Mouse (Mus musculus) liver, adult 2 months (tissue): ENCODE data around the gene Slc50a1. TPM values are rescaled to one million over a fixed set of nuclear protein-coding genes. Genes with fewer than 3 reads are reported as not detected.

Source experiments
- DNase-seq: peaks from one replicate; pipeline ENCODE4 v3.0.0-alpha.2; 2011; ENCODE audit warnings: low read depth, low spot score; ENCODE audit errors: extremely low read depth
- H3K27ac ChIP-seq: fragments of 200-500 bp; replicated peaks from 2 replicates; pipeline ENCODE4 v1.5.1; 2012; ENCODE audit warnings: low read depth, mild to moderate bottlenecking, control low read depth, inconsistent platforms, low read length; ENCODE audit not compliant: insufficient read depth
- H3K27me3 ChIP-seq: fragments of 200-500 bp; 2 replicates; pipeline ENCODE4 v1.6.1; 2012; ENCODE audit warnings: mild to moderate bottlenecking, moderate library complexity, low read length, inconsistent platforms; ENCODE audit not compliant: control insufficient read depth, insufficient read depth
- H3K36me3 ChIP-seq: fragments of 200-500 bp; 2 replicates; pipeline ENCODE4 v1.6.1; 2012; ENCODE audit warnings: low read length, inconsistent platforms; ENCODE audit not compliant: control insufficient read depth, insufficient read depth
- H3K4me1 ChIP-seq: fragments of 200-500 bp; 2 replicates; pipeline ENCODE4 v1.6.1; 2011; ENCODE audit warnings: low read length; ENCODE audit not compliant: control insufficient read depth, insufficient read depth
- H3K4me3 ChIP-seq: fragments of 200-500 bp; 2 replicates; pipeline ENCODE4 v1.5.1; 2011; ENCODE audit warnings: low read depth, mild to moderate bottlenecking, control low read depth, low read length, moderate library complexity; ENCODE audit not compliant: insufficient read depth
- H3K79me2 ChIP-seq: fragments of 200-500 bp; 2 replicates; pipeline ENCODE4 v1.6.1; 2012; ENCODE audit warnings: inconsistent platforms, mild to moderate bottlenecking, low read length, moderate library complexity; ENCODE audit not compliant: control insufficient read depth, insufficient read depth
- H3K9ac ChIP-seq: fragments of 200-500 bp; 2 replicates; pipeline ENCODE4 v1.6.1; 2012; ENCODE audit warnings: low read depth, mild to moderate bottlenecking, control low read depth, inconsistent platforms, low read length
- CTCF ChIP-seq: fragments of 200-500 bp; IDR thresholded peaks from 2 replicates; pipeline ENCODE4 v1.5.1; 2011; ENCODE audit warnings: low read depth, low read length, control low read depth
- POLR2A ChIP-seq: fragments of 200-500 bp; IDR thresholded peaks from 2 replicates; pipeline ENCODE4 v1.6.1; 2011; ENCODE audit warnings: low read length, control low read depth; ENCODE audit not compliant: insufficient read depth; ENCODE audit errors: extremely low read depth
- WGBS: fragments of 180-500 bp; shearing (Covaris S2); methylation state at CpG from one replicate; pipeline ENCODE4 v1.1.7; 2018; 5-methylcytosine and 5-hydroxymethylcytosine counted together
- polyA plus RNA-seq: library from polyadenylated mRNA; depleted of rRNA; stranded (reverse); fragments of >200 nt; gene quantifications from 2 replicates; pipeline ENCODE4 v1.2.3, GENCODE M21; 2012
- total RNA-seq: library from RNA; depleted of rRNA; stranded (reverse); fragments of >200 nt; gene quantifications from 2 replicates; pipeline ENCODE4 v1.2.3, GENCODE M21; 2014

The Slc50a1 gene
- total and polyA plus RNA-seq, 2 experiments, result 7.0 to 36.3 TPM

DNA sequence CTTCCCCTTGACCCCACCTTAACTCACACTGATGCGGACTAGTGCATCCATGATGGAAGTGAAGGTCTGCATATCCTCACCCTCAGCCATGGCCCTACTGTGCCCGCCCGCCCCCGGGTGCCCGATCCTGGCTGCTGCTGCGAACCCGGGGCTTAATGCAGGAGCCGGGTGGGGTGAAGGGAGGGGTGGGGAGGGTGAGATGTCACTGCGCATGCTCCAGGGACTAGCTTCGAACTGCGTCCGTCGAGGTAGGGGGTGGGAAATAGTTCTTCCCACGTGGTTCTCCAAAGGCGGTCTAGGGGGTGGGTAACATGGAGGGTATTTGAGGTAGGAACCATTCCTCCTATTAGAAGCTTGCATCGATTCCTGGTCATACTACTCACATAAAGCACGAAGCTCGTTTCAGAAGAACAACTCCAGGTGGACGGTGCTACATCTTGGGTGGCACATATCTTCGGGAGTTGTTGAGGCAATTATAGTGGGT, 24.6 kb downstream of the Slc50a1 start, which contains the start of gene Krtcap2:
TSS of gene Krtcap2 (plus strand) at position 279 of the 484 bp plus-strand sequence.
- H3K9ac ChIP-seq, result peak within 1 kb of the TSS; percentile 82
- TF ChIP-seq CTCF (no peak), POLR2A (no peak)
- DNase-seq, result no peak
- H3K4me1 ChIP-seq, result peaks cover 15% of the 10 kb centered on the region
- no peaks in the 10 kb centered on the region for H3K79me2 ChIP-seq
- peak within 1 kb of the TSS; percentile 74 for H3K4me3 ChIP-seq
- no peaks in the 10 kb centered on the region for H3K36me3 ChIP-seq
- H3K27ac ChIP-seq, result peak within 1 kb of the TSS; percentile 75
- H3K27me3 ChIP-seq, result no peaks in the 10 kb centered on the region
- WGBS, result 6% methylated on average over 20 of the region's 20 CpGs

- TF ChIP-seq POLR2A (no peak), CTCF (no peak)
- H3K4me1 ChIP-seq, result peaks cover 12% of the 10 kb centered on the region; the same call in 1 of the 2 replicates
These were observed 25.2 kb downstream of the Slc50a1 start for GRCm38 (mm10) chr3:89244982-89245687.

DNA sequence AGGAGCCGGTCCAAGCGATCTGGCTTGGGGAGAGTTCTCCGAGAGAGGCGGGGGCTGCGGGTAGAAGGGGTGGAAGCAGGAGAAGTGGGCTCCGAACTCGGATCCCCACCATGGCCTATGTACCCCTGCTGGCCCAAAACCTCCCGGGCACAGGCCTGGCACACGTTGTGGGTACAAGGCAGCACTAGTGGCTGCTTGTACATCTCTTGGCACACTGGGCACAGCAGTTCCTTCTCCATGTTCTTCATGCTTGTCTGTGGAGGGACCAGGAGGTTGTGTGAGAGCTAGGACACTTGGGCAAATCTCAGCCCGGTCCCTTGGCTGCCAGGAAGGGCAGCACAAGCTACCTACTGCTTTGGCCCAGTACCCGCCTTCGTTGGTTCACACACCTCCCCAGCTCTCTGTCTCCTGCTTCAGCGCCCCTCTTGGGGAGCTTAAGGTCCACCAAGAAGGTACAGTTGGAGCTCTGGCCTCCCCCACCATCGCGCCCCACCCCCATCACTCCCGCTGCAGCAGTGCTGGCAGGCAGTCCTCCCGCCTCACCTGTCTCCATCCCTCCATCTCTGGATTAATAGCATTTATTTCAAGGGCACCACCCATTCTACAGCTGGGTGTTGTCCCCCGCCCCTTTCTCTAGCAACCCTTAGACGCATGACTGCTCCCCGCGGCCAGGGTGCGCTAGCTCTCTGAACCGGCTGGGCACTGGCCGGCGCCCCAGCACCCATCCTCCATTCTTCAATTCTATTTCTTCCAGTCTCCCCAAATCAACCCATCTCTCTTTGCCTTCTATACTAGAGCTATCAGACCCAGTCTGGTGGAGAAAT, 26.0 kb downstream of the Slc50a1 start:
- 36% methylated on average over 25 of the region's 25 CpGs for WGBS
- peaks cover 12% of the 10 kb centered on the region; the same call in 1 of the 2 replicates for H3K4me1 ChIP-seq
- no peaks in the 10 kb centered on the region for H3K36me3 ChIP-seq
- H3K27me3 ChIP-seq, result no peaks in the 10 kb centered on the region
- DNase-seq, result no peak
- H3K27ac ChIP-seq, result no peak overlapping the region
- TF ChIP-seq CTCF (0 out of 2 replicates have a peak, but pooled peaks have one; percentile 27), POLR2A (no peak)
- no peak overlapping the region for H3K4me3 ChIP-seq
- no peaks in the 10 kb centered on the region for H3K79me2 ChIP-seq
- no peak overlapping the region for H3K9ac ChIP-seq

More at GRCm38 (mm10) chr3:89244982-89245687, 25.2 kb downstream of the Slc50a1 start:
- Histone ChIP-seq H3K79me2 (no peaks in the 10 kb centered on the region), H3K27me3 (no peaks in the 10 kb centered on the region), H3K9ac (no peak overlapping the region), H3K4me3 (0 out of 2 replicates have a peak overlapping the region, but pooled peaks have one; percentile 15), H3K27ac (no peak overlapping the region), H3K36me3 (no peaks in the 10 kb centered on the region)
- 5% methylated on average over 19 of the region's 26 CpGs for WGBS
- no peak for DNase-seq

DNA sequence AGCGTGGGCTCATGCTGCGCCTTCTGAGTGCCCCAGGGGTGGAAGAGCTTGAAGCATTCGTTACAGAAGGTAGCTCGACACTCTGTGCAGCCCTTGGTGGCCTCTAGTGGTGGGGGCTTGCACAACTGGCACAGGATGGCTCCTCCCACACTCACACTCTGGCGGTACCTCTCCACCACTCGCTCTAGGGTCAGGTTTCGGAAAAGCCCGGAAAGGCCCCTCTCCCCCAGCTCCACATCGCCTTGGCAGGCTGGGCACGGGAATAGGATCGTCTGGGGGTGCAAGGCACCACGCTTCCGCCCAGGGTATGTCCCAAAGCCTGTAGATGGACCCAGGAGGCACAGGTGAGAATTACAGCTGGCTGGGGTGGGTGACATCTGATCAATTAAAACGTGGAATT, 26.8 kb downstream of the Slc50a1 start:
- Histone ChIP-seq H3K9ac (no peak overlapping the region), H3K27me3 (no peaks in the 10 kb centered on the region), H3K79me2 (no peaks in the 10 kb centered on the region), H3K36me3 (no peaks in the 10 kb centered on the region), H3K4me1 (peaks cover 12% of the 10 kb centered on the region; the same call in 1 of the 2 replicates), H3K27ac (no peak overlapping the region), H3K4me3 (no peak overlapping the region)
- no peak for DNase-seq
- TF ChIP-seq POLR2A, result no peak
- TF ChIP-seq CTCF, result 0 out of 2 replicates have a peak, but pooled peaks have one; percentile 16
- 43% methylated on average over 14 of the region's 14 CpGs for WGBS

DNA sequence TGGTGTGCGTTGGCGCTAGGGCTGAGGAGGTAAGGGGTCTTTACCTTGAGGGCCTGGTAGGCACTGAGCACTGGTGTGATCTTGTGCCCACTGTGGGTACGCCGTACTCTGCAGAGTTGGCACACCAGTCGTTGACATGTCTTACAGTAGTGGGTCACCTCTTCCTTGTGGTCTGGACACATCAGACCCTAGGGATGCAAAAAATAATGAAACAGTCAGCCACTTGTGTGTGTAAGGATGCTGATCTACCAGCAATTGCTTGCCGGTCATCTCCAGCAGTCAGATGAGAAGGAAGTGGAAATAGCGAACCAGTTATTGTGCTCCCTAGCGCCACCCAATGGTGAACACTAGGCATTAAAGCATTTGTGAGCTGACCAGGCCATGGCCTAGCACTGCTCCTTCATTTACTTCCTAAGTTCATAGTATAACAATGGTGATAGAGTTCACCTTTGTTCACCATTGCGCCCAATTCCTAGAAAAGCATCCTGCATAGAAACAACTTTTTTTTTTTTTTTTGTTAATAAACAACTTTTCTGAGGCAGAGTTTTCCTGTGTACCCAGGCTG, 28.0 kb downstream of the Slc50a1 start:
- no peak for TF ChIP-seq POLR2A
- TF ChIP-seq CTCF, result peak; percentile 58; the same call in 1 of the 2 replicates
- 62% methylated on average over 9 of the region's 9 CpGs for WGBS
- no peaks in the 10 kb centered on the region for H3K79me2 ChIP-seq
- H3K27me3 ChIP-seq, result no peaks in the 10 kb centered on the region
- no peak overlapping the region for H3K4me3 ChIP-seq
- DNase-seq, result peak; percentile 59
- no peaks in the 10 kb centered on the region for H3K36me3 ChIP-seq
- no peak overlapping the region for H3K9ac ChIP-seq
- peaks cover 10% of the 10 kb centered on the region; the same call in 1 of the 2 replicates for H3K4me1 ChIP-seq
- H3K27ac ChIP-seq, result no peak overlapping the region
